Mouse (Mus musculus): ENCODE data around the gene Ins2. TPM values are rescaled to one million over a fixed set of nuclear protein-coding genes. Genes with fewer than 3 reads are reported as not detected.
A peak's percentile ranks its signal among the peaks of the same experiment; 100 is the strongest.

Gene Ins2
- 0.53 and 1.4 TPM in 2 replicates for polyA plus RNA-seq (2015; fragmentation: Nextera tagmentation; extraction: Ambion mirVana)

DNA sequence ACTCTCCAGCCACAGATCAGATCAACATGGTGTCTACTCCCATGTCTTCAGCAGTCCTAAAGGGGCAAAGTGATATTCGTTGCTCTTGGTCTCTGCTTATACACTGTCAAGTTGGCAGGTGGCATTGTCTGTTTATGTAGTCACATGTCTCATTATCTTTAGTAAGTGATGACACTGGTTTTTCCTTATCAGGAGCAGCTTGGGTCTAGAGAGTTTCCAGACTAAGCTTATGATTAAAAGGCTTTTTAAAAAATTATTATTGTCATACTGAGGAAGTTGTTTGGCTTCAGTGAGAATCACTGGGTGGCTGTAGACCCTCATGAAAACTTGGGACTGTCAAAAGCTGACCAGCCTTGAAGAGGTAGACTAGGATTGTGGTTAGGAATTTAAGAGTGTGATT is at the start of gene Ins2:
Gene Ins2, minus strand, starts transcription at position 101 of the 400 bp plus-strand sequence.
- H3K4me2 ChIP-seq (ENCODE audit: low read length), result no peak within 1 kb of the TSS
- H3K27me3 ChIP-seq (ENCODE audit: control insufficient read depth, insufficient read depth, low read depth, low read length), result no peaks in the 10 kb centered on the region
- no peak within 1 kb of the TSS for H3K4me3 ChIP-seq (ENCODE audit: low read depth, low read length)
- WGBS, result 80% methylated on average over 1 of the region's 1 CpGs
- ATAC-seq, result no peak
- H3K27ac ChIP-seq (ENCODE audit: low read length), result no peak within 1 kb of the TSS
- no peaks in the 10 kb centered on the region for H3K9me3 ChIP-seq (replicated peaks; ENCODE audit: control insufficient read depth, low read length, poor library complexity, severe bottlenecking)
- no peaks in the 10 kb centered on the region for H3K36me3 ChIP-seq (ENCODE audit: control insufficient read depth, insufficient read depth, low read length)
- H3K4me1 ChIP-seq (ENCODE audit: control insufficient read depth, insufficient read depth, low read length), result no peaks in the 10 kb centered on the region
- no peak within 1 kb of the TSS for H3K9ac ChIP-seq (ENCODE audit: low read depth, low read length)

DNA sequence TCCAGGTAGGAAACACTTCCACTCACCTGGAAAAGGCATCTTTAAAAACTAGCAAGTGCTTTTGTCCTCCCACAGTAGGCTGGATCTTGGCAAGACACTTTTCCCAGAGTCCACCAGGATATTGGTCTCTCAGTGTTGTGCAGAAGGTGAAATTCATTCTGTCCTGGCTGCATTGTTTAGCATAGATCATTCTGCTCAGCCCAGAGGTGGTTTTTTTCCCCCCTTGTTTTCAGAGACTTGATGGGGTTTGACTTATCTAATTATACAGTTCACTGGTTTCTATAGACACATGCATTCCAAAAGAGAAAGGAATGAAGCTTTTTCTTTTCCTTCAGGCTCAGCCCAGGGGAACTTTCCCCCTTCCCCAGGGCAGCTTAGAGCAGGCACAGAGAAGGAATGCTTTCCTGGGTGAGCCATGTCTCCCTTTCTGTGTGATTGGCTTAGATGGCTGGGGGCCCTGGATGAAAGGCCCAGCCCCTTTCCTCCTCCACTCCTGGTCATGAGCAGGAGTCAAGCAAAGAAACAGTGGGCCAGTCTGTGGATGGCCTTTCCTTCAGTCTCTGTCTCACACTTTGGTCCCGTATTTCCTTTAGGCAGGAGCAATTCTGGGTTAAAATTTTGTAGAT is 49.6 kb upstream of the Ins2 start:
- H3K27ac ChIP-seq (ENCODE audit: low read length), result no peak overlapping the region
- WGBS, result 31% methylated on average over 1 of the region's 1 CpGs
- H3K9ac ChIP-seq (ENCODE audit: low read depth, low read length), result no peak overlapping the region
- H3K4me2 ChIP-seq (ENCODE audit: low read length), result no peak overlapping the region
- no peaks in the 10 kb centered on the region for H3K9me3 ChIP-seq (replicated peaks; ENCODE audit: control insufficient read depth, low read length, poor library complexity, severe bottlenecking)
- no peaks in the 10 kb centered on the region for H3K27me3 ChIP-seq (ENCODE audit: control insufficient read depth, insufficient read depth, low read depth, low read length)
- no peaks in the 10 kb centered on the region for H3K4me1 ChIP-seq (ENCODE audit: control insufficient read depth, insufficient read depth, low read length)
- H3K36me3 ChIP-seq (ENCODE audit: control insufficient read depth, insufficient read depth, low read length), result no peaks in the 10 kb centered on the region
- no peak overlapping the region for H3K4me3 ChIP-seq (ENCODE audit: low read depth, low read length)
- ATAC-seq, result no peak

DNA sequence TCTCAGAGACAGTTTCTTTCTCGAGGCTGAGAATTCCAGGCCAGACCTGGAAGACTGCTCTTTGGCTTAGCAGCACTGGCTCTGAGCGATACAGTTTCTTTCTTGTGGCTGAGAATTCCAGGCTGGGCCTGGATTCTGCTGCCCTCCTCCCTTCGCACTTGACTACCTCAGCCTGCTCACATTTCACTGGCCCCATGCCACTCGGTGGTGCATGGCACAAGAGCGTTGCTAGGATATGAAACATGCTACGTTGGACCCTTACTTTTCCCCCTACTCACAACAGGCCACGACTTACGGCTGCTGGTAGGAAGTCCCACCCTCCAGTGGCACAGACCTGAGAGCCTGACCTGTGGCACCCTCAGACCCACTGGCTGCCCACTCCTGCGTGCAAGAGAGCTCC is 46.5 kb upstream of the Ins2 start:
- no peak for ATAC-seq
- Histone ChIP-seq H3K27me3 (ENCODE audit: control insufficient read depth, insufficient read depth, low read depth, low read length) (no peaks in the 10 kb centered on the region), H3K36me3 (ENCODE audit: control insufficient read depth, insufficient read depth, low read length) (no peaks in the 10 kb centered on the region), H3K9me3 (replicated peaks; ENCODE audit: control insufficient read depth, low read length, poor library complexity, severe bottlenecking) (no peaks in the 10 kb centered on the region), H3K27ac (ENCODE audit: low read length) (no peak overlapping the region), H3K4me3 (ENCODE audit: low read depth, low read length) (no peak overlapping the region), H3K9ac (ENCODE audit: low read depth, low read length) (no peak overlapping the region), H3K4me1 (ENCODE audit: control insufficient read depth, insufficient read depth, low read length) (no peaks in the 10 kb centered on the region), H3K4me2 (ENCODE audit: low read length) (no peak overlapping the region)
- WGBS, result 47% methylated on average over 9 of the region's 9 CpGs

DNA sequence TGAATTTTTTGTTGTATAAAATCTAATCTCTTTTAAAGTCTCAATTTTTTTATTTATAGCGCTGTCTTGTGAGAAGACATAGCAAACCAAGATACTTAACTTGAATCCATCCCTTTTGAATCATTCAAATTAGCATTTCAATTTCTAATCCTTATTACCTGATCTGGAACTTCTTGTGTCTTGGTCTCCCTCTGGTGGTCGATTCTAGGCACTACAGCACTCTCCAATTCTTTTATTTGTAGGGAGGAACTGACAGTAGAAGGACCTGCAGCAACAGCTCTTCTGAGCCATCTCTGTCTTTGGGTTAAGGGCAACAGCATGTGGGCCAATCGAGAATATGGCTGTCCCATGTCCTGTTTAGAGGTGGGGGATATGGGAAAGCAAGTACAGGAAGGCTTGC is 5.4 kb downstream of the Ins2 start:
- no peak overlapping the region for H3K9ac ChIP-seq (ENCODE audit: low read depth, low read length)
- H3K4me1 ChIP-seq (ENCODE audit: control insufficient read depth, insufficient read depth, low read length), result no peaks in the 10 kb centered on the region
- WGBS, result 18% methylated on average over 3 of the region's 3 CpGs

DNA sequence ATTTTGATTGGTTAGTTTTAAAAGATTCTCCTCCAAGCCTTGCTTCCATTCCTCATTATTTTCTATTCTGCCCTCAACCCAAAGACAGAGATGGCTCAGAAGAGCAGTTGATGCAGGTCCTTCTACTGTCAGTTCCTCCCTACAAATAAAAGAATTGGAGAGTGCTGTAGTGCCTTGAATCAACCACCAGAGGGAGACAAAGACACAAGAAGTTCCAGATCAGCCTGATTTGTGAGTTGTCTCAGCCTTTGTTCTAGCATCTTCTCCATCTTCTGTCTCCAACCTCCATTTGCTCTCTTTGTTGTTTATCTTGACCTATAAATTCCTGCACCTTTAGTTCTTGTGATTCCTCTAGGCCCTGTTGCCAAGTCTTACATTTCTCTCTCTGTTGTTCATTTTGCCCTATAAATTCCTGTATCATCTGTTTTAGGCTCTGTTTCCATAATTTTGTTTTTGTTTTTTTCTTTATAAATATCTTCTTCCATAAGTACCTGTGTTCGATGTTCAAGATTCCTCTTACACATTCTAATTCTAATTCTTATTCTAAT is 6.2 kb downstream of the Ins2 start:
- Histone ChIP-seq H3K4me1 (ENCODE audit: control insufficient read depth, insufficient read depth, low read length) (no peaks in the 10 kb centered on the region), H3K9me3 (replicated peaks; ENCODE audit: control insufficient read depth, low read length, poor library complexity, severe bottlenecking) (no peaks in the 10 kb centered on the region), H3K36me3 (ENCODE audit: control insufficient read depth, insufficient read depth, low read length) (no peaks in the 10 kb centered on the region), H3K27me3 (ENCODE audit: control insufficient read depth, insufficient read depth, low read depth, low read length) (no peaks in the 10 kb centered on the region), H3K4me2 (ENCODE audit: low read length) (no peak overlapping the region), H3K27ac (ENCODE audit: low read length) (no peak overlapping the region), H3K9ac (ENCODE audit: low read depth, low read length) (no peak overlapping the region), H3K4me3 (ENCODE audit: low read depth, low read length) (no peak overlapping the region)
- ATAC-seq, result no peak
- WGBS, result 56% methylated on average over 1 of the region's 1 CpGs

More for the DNA sequence above, 5.4 kb downstream of the Ins2 start:
- Histone ChIP-seq H3K4me2 (ENCODE audit: low read length) (no peak overlapping the region), H3K36me3 (ENCODE audit: control insufficient read depth, insufficient read depth, low read length) (no peaks in the 10 kb centered on the region), H3K27me3 (ENCODE audit: control insufficient read depth, insufficient read depth, low read depth, low read length) (no peaks in the 10 kb centered on the region), H3K27ac (ENCODE audit: low read length) (no peak overlapping the region), H3K9me3 (replicated peaks; ENCODE audit: control insufficient read depth, low read length, poor library complexity, severe bottlenecking) (no peaks in the 10 kb centered on the region), H3K4me3 (ENCODE audit: low read depth, low read length) (no peak overlapping the region)
- no peak for ATAC-seq

DNA sequence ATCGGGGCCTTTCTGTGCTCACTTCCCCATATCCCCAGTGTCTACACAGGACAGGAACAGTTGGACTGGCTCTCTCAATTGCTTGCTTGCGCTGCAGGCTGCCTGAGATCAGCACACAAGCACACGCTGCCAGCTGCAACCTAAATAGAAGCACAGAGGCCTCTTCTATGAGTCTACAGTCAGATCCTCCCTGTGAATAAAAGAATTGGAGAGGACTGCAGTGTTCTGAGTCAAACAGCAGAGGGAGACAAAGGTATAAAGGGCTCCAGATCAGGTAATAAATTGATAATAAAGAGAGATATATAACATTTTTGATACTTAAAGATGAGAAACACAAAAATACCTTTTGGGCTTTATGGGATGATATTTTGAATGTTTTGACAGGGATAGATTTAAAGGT is 17.2 kb downstream of the Ins2 start:
- Histone ChIP-seq H3K9me3 (replicated peaks; ENCODE audit: control insufficient read depth, low read length, poor library complexity, severe bottlenecking) (no peaks in the 10 kb centered on the region), H3K27me3 (ENCODE audit: control insufficient read depth, insufficient read depth, low read depth, low read length) (no peaks in the 10 kb centered on the region), H3K4me2 (ENCODE audit: low read length) (no peak overlapping the region), H3K27ac (ENCODE audit: low read length) (no peak overlapping the region), H3K36me3 (ENCODE audit: control insufficient read depth, insufficient read depth, low read length) (no peaks in the 10 kb centered on the region), H3K4me1 (ENCODE audit: control insufficient read depth, insufficient read depth, low read length) (no peaks in the 10 kb centered on the region), H3K4me3 (ENCODE audit: low read depth, low read length) (no peak overlapping the region), H3K9ac (ENCODE audit: low read depth, low read length) (no peak overlapping the region)
- WGBS, result 53% methylated on average over 3 of the region's 3 CpGs
- ATAC-seq, result no peak

DNA sequence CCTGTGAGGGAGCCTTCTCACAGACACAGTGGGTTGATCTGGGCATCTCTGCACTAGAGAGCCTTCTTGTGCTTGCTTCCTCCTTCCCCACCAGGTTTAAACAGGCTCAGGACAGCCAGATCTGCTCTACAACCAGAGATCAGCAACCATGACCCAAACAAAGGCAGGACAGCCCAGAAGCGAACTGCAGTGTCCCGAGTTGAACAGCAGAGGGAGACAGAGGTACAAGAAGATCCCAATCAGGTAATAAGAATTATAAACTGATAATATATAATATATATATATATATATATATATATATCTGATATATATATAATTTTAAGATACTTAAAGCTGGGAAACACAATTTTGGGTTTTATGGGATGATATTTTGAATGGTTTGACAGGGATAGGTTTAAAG is 22.5 kb downstream of the Ins2 start:
- H3K4me3 ChIP-seq (ENCODE audit: low read depth, low read length), result no peak overlapping the region
- no peaks in the 10 kb centered on the region for H3K4me1 ChIP-seq (ENCODE audit: control insufficient read depth, insufficient read depth, low read length)
- no peaks in the 10 kb centered on the region for H3K9me3 ChIP-seq (replicated peaks; ENCODE audit: control insufficient read depth, low read length, poor library complexity, severe bottlenecking)
- no peak overlapping the region for H3K9ac ChIP-seq (ENCODE audit: low read depth, low read length)
- 5% methylated on average over 2 of the region's 2 CpGs for WGBS
- no peak overlapping the region for H3K4me2 ChIP-seq (ENCODE audit: low read length)
- H3K27ac ChIP-seq (ENCODE audit: low read length), result no peak overlapping the region
- no peak for ATAC-seq
- no peaks in the 10 kb centered on the region for H3K27me3 ChIP-seq (ENCODE audit: control insufficient read depth, insufficient read depth, low read depth, low read length)
- H3K36me3 ChIP-seq (ENCODE audit: control insufficient read depth, insufficient read depth, low read length), result no peaks in the 10 kb centered on the region

DNA sequence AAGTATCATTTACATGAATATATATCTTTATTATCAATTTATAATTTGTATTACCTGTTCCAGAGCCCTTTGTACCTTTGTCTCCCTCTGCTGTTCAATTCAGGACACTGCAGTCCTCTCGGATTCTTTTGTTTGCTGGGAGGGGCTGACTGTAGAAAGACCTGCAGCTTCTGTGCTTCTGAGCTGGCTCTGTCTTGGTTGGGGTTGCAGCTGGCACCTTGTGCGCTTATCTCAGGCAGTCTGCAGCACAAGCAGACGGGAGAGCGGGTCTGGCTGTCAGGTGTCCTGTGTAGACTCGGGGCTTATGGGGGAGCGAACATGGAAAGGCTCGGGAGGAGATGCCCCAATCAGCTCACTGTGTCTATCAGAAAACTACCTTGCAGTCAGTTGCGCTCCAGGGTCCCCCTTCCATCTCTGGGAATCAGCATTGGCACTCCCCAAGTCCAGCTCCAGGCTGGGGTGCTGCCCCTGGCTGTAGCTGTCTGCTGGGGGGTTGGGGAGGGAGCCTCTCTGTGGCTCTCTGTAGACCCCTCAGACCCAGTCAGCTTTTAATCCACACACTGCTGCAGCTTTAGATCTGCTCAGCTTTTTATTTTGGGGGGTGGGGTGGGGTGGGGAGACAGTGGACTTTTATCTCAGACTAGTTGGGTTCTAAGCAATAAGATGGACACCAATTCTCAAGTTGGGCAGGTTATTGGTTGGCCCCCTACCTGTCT is 28.2 kb downstream of the Ins2 start:
- H3K4me1 ChIP-seq (ENCODE audit: control insufficient read depth, insufficient read depth, low read length), result no peaks in the 10 kb centered on the region; the same call in 1 of the 2 replicates
- H3K36me3 ChIP-seq (ENCODE audit: control insufficient read depth, insufficient read depth, low read length), result no peaks in the 10 kb centered on the region
- no peak for ATAC-seq
- H3K9ac ChIP-seq (ENCODE audit: low read depth, low read length), result peak overlapping the region; percentile 74
- 12% methylated on average over 8 of the region's 8 CpGs for WGBS
- peak overlapping the region; percentile 65 for H3K4me2 ChIP-seq (ENCODE audit: low read length)
- H3K9me3 ChIP-seq (replicated peaks; ENCODE audit: control insufficient read depth, low read length, poor library complexity, severe bottlenecking), result no peaks in the 10 kb centered on the region
- H3K27ac ChIP-seq (ENCODE audit: low read length), result peak overlapping the region; percentile 55; the same call in 1 of the 2 replicates
- peak overlapping the region; percentile 32 for H3K4me3 ChIP-seq (ENCODE audit: low read depth, low read length)
- H3K27me3 ChIP-seq (ENCODE audit: control insufficient read depth, insufficient read depth, low read depth, low read length), result no peaks in the 10 kb centered on the region

DNA sequence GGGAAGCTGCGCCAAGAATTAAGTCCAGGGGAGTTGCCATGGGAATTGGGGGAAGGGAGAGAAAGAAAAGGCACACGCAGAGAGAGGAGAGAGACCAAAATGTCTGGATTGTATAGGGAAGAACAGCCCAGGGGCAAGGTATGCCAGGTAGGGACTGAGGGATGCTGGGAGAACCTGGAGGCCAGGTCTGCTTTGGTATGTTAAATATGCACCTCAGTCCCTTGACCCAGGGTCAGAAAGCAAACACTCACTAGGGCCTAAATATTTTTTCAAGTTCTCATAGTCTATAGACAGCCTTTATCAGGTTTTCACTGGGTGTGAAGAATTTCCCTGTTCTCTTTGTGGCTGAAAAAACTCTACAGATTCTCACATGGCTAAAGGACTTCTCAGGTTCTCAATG is 36.3 kb downstream of the Ins2 start:
- H3K9ac ChIP-seq (ENCODE audit: low read depth, low read length), result no peak overlapping the region
- no peaks in the 10 kb centered on the region for H3K4me1 ChIP-seq (ENCODE audit: control insufficient read depth, insufficient read depth, low read length)
- WGBS, result 77% methylated on average over 2 of the region's 2 CpGs
- H3K9me3 ChIP-seq (replicated peaks; ENCODE audit: control insufficient read depth, low read length, poor library complexity, severe bottlenecking), result no peaks in the 10 kb centered on the region
- no peaks in the 10 kb centered on the region for H3K36me3 ChIP-seq (ENCODE audit: control insufficient read depth, insufficient read depth, low read length)
- no peak overlapping the region for H3K4me3 ChIP-seq (ENCODE audit: low read depth, low read length)
- ATAC-seq, result no peak
- no peaks in the 10 kb centered on the region for H3K27me3 ChIP-seq (ENCODE audit: control insufficient read depth, insufficient read depth, low read depth, low read length)
- no peak overlapping the region for H3K27ac ChIP-seq (ENCODE audit: low read length)
- H3K4me2 ChIP-seq (ENCODE audit: low read length), result no peak overlapping the region
